Mouse (Mus musculus): Measurements from ENCODE around the gene Utp11.
"Not testable (repeated sequence)": the region's sequence is repeated elsewhere in the genome, so short reads cannot be mapped to it uniquely, and the experiment has no call there.

The Utp11 gene

GRCm38 (mm10) chr4:124693135-124693894, at the start of gene Utp11:
Utp11 (minus strand) TSS chr4:124693600.
- DNase-seq, result peak; percentile 79

GRCm38 (mm10) chr4:124742839-124743238, 49.4 kb upstream of the Utp11 start:
- DNase-seq, result no peak

DNA sequence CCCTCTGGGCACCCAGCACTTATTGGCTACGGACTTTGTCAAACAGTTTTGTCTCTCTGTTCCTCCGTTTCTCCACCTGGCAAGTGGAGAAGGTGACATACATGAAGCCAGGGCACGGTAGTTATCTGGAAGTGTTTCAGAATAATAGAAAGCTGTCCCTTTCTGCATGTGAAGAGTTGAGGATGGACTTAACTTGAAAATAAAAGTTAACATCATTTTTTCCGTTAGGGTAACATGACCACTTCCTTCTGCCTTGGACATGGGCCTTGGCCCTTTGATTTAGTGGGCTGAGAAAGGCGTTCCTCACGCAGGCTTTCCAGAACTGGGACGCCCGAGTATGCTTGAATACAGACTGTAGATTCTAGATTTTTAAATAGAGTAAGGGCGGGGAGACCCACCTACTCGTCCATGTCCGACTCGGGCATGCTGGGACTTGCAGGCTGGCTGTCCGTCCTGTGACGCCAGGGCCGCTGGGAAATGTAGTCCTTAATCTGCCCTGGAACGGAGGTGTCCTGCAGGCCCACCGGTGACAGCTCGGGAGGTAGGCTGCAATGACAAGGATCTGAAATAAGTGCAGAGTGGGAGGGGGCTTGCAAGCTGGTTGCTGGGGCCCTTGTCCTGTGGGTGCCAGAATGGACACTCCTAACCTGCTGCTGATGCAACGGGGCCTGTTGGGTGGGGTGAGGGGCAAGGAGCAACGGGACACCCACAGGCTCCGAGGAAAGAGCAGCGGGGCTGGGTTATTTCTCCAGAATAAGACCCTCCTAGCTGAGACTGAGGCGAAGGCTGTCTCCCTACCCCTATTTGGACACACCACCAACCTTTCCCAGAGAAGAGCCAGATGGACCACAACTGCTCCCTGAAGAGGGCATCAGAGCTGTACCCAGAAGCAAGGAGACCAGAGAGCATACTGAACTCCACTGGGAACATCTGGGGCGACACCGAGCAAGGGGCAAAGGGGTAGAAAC, 48.3 kb upstream of the Utp11 start, which contains the start of gene Inpp5b:
Gene Inpp5b, plus strand, starts transcription at position 475 of the 968 bp plus-strand sequence.
- peak; percentile 74 for DNase-seq

DNA sequence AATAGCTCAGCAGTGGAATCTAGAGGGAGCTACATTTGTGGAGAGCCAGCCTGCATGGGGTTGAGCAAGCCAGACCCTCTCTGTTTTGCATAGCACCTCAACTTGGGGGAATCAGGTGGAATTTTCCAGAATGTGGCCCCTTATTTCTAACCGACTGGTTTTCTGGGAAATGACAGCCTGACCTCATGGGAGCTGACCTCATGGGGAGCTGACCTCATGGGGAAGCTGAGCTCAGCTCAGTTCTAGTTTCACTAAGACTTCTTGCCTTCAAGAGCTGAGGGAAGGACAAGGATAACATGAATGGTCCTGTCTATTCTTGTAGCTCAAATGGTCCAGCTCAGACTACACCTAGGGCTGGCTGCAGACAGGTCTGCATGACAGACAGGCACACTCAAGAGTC, 45.4 kb upstream of the Utp11 start:
- no peak for DNase-seq

DNA sequence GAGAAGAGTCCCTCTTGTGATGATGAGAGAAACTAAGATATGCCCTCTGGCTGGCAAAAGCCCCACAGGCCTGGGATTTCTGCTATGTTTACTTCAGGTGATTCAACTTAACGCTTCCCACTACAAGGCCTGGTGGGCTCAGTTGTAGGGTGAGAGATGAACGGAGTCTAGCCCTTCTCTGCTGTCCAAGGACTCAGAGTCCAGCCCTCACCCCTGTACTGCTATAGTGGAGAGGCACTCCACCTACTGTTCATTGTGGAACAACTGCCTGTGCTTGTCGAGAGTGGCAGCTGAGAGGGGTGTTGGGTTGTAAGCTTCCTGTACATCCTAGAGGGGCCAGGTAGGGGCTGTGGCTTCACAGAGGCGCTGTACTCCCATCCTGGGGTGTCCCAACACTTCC, 44.6 kb upstream of the Utp11 start:
- DNase-seq, result no peak

DNA sequence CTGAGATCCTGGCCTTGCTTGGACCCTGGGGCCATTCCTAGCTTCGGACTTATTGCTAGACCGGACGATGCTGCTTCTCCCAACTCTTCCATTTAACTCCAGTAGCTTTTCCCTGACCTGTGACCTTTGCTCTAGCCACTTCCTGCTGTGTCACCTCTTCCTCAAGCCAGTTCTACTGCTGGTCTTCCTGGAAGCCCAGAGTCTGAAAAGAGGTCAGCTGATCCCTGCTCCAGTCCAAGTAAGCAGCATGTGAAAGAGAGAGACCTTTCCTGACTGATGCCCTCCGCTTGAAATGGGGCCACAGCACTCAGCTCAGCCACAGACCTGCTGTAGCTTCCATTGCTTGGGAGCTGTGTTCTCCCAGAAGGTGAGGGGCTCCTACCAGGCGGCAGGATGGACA, 44.1 kb upstream of the Utp11 start:
- DNase-seq, result no peak

GRCm38 (mm10) chr4:124736952-124737351, 43.6 kb upstream of the Utp11 start:
- DNase-seq, result no peak

DNA sequence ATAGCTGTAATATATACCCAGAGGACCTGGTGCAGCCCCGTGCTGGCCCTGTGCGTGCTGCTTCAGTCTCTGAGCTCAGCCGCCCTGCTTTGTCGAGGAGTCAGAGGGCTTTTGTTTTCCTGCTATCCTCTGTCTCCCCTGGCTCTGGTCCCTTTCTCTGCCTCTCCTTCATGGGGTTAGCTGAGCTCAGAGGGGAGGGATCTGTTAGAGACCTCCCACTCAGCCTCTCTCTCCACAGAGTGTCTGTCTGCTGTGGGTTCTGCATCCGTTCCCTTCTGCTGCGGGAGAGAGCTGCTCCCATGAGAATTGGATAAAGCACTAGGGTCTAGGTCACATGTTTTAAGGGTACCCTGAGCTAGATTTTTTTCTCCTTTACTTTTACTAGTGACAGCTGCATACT, 32.7 kb upstream of the Utp11 start:
- DNase-seq, result no peak

DNA sequence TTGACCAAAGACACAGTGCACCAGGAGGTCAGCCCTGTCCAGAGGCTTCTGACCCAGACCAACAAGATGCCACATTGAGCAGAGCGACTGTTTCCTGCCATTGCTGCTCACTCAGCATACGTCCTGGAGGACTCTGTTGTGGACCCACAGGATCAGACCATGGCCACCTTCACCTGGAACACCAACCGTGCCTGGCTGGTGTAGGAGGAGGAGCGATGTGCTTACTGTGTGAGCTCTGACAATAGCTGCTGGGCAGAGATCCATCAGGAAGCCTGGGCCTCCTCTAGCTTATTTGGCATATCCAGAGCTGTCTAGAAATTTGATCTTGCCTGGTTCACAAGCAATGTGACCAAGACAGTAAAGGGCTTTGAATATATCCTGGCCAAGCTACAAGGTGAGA, 25.7 kb upstream of the Utp11 start:
- DNase-seq, result no peak

GRCm38 (mm10) chr4:124714545-124715481, 21.4 kb upstream of the Utp11 start, which contains the start of gene Sf3a3:
Sf3a3 (plus strand) TSS chr4:124714776.
- peak; percentile 93 for DNase-seq

- not testable (repeated sequence) for DNase-seq
Observed at GRCm38 (mm10) chr4:124713850-124714249, 20.4 kb upstream of the Utp11 start.

DNA sequence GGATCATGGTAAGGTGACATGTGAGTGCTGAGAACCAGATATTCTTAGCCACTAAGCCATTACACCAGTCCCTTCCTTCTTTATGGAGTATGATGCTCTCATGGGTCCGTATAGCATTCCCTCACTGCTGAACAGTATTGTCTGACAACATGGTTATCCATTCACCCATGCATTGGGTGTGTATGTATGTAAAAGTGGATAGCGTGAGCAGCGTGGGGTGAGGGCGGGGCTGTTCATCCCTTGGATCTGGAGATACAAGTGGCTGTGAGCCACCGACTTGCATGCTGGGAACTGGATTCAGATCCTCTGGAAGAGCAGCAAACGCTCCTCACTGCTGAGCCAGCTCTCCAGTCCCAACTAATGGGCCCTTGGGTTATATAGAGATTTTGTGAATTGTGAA, 19.2 kb upstream of the Utp11 start:
- DNase-seq, result no peak

- DNase-seq, result no peak
Observed at GRCm38 (mm10) chr4:124710776-124711291, 17.4 kb upstream of the Utp11 start.

- DNase-seq, result no peak
Observed at GRCm38 (mm10) chr4:124709961-124710446, 16.6 kb upstream of the Utp11 start.

GRCm38 (mm10) chr4:124708518-124709477, 15.4 kb upstream of the Utp11 start:
- DNase-seq, result no peak

DNA sequence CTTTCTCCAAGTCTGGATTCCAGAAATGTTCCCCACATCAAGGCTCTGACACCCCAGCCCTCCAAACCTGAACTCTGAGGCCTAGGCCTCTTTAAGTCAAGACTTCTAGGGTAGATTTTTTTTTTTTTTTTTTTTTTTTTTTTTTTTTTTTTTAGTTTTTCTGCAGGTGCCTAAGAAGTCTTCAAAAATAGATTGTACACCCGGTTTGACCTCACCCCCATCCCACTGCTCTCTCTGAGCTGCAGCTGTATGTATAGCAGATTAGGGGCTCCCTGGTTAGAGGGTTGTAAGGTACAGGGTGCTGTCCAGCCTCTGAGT, 14.8 kb upstream of the Utp11 start:
- not testable (repeated sequence) for DNase-seq

GRCm38 (mm10) chr4:124707381-124708199, 14.2 kb upstream of the Utp11 start:
- not testable (repeated sequence) for DNase-seq

GRCm38 (mm10) chr4:124705661-124706269, 12.4 kb upstream of the Utp11 start:
- DNase-seq, result no peak

- no peak for DNase-seq
Observed at GRCm38 (mm10) chr4:124704797-124705474, 11.5 kb upstream of the Utp11 start.
